Mouse (Mus musculus): ENCODE data around the gene Ears2.

The Ears2 gene

GRCm38 (mm10) chr7:122044106-122044505 lies 23.0 kb downstream of the Ears2 start:
- no peak for DNase-seq

- no peak for DNase-seq
Observed at GRCm38 (mm10) chr7:122034348-122034747, 32.7 kb downstream of the Ears2 start.

GRCm38 (mm10) chr7:122033371-122033770 lies 33.7 kb downstream of the Ears2 start:
- no peak for DNase-seq

GRCm38 (mm10) chr7:122022131-122022530 lies 44.9 kb downstream of the Ears2 start:
- DNase-seq: no peak

GRCm38 (mm10) chr7:122020667-122021354 lies 46.3 kb downstream of the Ears2 start, which contains the start of gene Gga2:
Gga2 (minus strand) TSS chr7:122021222.
- DNase-seq: peak; percentile 86

DNA sequence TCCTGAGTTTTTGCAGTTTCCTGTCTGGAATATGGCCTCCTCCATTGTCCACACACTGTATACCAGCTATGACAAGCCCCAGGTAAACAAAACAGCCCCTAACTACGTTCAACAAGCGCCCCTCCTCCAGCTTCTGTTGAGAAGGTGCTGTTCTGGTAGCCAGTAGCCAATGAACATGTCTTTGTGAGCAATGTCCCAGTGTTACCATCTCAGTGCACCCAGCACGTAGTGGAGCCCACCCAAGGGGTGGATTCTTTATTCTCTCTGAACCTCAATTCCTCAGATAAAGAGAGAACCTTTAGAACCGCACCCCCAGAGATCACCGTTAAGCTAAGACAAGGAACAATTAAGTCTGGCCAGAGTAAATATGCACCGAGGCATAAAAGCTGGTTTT lies 46.8 kb downstream of the Ears2 start:
- DNase-seq: no peak

GRCm38 (mm10) chr7:122018978-122019377 lies 48.1 kb downstream of the Ears2 start:
- DNase-seq: peak; percentile 33

GRCm38 (mm10) chr7:122018247-122018646 lies 48.8 kb downstream of the Ears2 start:
- no peak for DNase-seq

- DNase-seq: no peak
Observed at GRCm38 (mm10) chr7:122015734-122016133, 51.3 kb downstream of the Ears2 start.

DNA sequence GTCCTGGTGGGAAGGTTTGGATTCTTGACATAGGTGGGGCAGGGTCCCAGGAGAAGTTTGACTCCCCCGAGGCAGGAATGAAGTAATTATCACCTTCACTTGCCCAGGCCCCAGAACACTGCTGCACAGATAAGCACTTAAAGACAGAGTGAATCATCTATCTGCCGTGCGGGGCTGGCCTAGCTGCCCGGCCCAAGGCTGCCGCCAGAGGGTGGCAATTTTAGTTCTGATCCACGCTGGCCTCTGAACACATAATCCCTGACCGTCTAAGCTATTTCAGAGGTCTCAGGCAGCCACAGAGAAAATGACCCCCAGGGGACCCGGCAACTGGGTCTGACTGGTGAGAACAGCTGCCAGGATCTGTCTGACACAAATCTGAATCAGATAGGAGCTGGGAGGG lies 52.0 kb downstream of the Ears2 start:
- no peak for DNase-seq

DNA sequence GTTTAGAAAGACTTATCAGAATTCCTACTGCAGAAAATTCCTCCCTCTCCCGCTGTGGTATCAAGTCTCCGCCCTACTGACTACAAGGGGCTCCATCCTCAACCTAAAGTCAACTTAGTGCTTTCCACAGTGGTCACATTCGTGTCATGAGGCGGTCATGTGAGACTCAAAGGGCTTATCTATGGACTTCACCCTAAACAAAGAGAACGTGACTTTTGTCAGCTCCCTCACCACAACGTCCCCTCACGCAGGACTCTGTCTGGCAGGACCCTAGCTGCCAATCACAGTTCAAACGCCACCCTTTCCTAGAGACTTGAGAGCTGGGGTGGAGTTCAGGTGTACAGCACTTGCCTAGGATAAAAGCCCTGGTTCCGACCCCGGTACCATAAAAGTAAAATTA lies 54.1 kb downstream of the Ears2 start:
- no peak for DNase-seq

GRCm38 (mm10) chr7:122012370-122012769 lies 54.7 kb downstream of the Ears2 start:
- no peak for DNase-seq

- no peak for DNase-seq
Observed at GRCm38 (mm10) chr7:122000396-122000795, 66.7 kb downstream of the Ears2 start.

DNA sequence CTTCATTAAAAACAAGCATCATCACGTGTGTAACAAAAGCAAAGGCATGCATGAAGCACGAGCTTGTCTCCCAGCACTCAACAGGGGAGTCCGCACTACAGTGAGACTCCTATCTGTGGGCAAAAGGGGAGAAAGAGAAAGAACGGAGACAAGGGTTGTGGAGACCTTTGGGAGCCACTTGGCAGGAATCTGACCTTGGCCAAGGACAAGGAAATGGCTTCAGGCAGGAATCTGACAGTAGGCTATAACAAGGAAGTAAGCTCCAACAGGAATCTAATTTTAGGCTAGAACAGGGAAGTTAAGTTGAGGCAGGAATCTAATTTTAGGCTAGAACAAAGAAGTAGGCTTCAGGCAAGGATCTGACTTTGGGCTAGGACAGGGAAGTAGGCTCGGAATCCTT lies 71.1 kb downstream of the Ears2 start:
- no peak for DNase-seq
